Comparison of ENCODE assay signal across 9 mouse cellular contexts in genomic region chr16:33154992-33155391, GRCm38 (mm10). TPM values are rescaled to one million over a fixed set of nuclear protein-coding genes. Genes with fewer than 3 reads are reported as not detected.
A peak's percentile ranks its signal among the peaks of the same experiment; 100 is the strongest.
DNase-seq lines count a peak whose midpoint lies in the region; ATAC-seq and TF ChIP-seq lines count a peak whose summit lies in the region.
"Had no signal": no experiment of that assay in that cellular context is flagged by ENCODE, and none has a peak within 500 bp of the region (broad histone marks: within the 10 kb centered on the region; RNA-seq: fewer than 3 reads in every experiment).

No protein-coding gene starts in this region.

- peak; percentile 22 to 83; a peak in 3 of 4 replicates for TF ChIP-seq CTCF in CH12.LX (conservative IDR thresholded peaks at IDR 0.05 in 1 of 2, IDR thresholded peaks at IDR 0.05 in 1 of 2; ENCODE audit: low read depth in 2 of 2, low read length in 2 of 2)
- TF ChIP-seq CTCF in cortical plate, adult 2 months (IDR thresholded peaks at IDR 0.05; ENCODE audit: extremely low read depth, insufficient read depth, low read length), result peak; percentile 35; the same call in 1 of the 2 replicates

- H3K36me3 ChIP-seq in hindbrain, embryonic 14.5 days (replicated peaks; ENCODE audit: control insufficient read depth, insufficient read depth), result no peaks in the 10 kb centered on the region
- H3K36me3 ChIP-seq in hindbrain, embryonic 12.5 days, result no peaks in the 10 kb centered on the region
- H3K36me3 ChIP-seq in CH12.LX (replicated peaks in 1 of 2; ENCODE audit: control insufficient read depth in 1 of 2, insufficient read depth in 1 of 2, low read length in 1 of 2), result no peaks in the 10 kb centered on the region
- H3K36me3 ChIP-seq: neural tube, embryonic 13.5 days had no signal

- H3K9me3 ChIP-seq in hindbrain, embryonic 14.5 days (ENCODE audit: control insufficient read depth, low read length), result no peaks in the 10 kb centered on the region
- no peaks in the 10 kb centered on the region for H3K9me3 ChIP-seq in hindbrain, embryonic 12.5 days (replicated peaks)
- no peaks in the 10 kb centered on the region for H3K9me3 ChIP-seq in CH12.LX (replicated peaks; ENCODE audit: low read length)
- H3K9me3 ChIP-seq: neural tube, embryonic 13.5 days had no signal

- no peak for ATAC-seq in hindbrain, embryonic 14.5 days (ENCODE audit: low FRiP score)
- ATAC-seq in hindbrain, embryonic 12.5 days (ENCODE audit: low FRiP score), result no peak

- dilution Hi-C loops in CH12.LX (cut with MboI; ENCODE audit: extremely low pct_ligation_motif_present, extremely low pct_unique_long_range_greater_than_20kb, low sequenced_read_pairs), result no loop called here

- WGBS in hindbrain, embryonic 14.5 days, result 47% methylated on average over 4 of the region's 4 CpGs
- WGBS in hindbrain, embryonic 12.5 days, result 56% methylated on average over 4 of the region's 4 CpGs

- TF ChIP-seq POLR2A in CH12.LX (IDR thresholded peaks at IDR 0.05; ENCODE audit: low read depth, low read length), result no peak
- TF ChIP-seq POLR2A in cortical plate, adult 2 months (IDR thresholded peaks at IDR 0.05; ENCODE audit: extremely low read depth, insufficient read depth, low read length), result no peak

- H3K27ac ChIP-seq in hindbrain, embryonic 14.5 days, result no peak overlapping the region
- H3K27ac ChIP-seq in hindbrain, embryonic 12.5 days, result no peak overlapping the region
- H3K27ac ChIP-seq in CH12.LX (ENCODE audit: insufficient read depth, low read depth), result no peak overlapping the region
- no peak overlapping the region for H3K27ac ChIP-seq in cortical plate, adult 2 months (ENCODE audit: insufficient read depth, low read length)
- H3K27ac ChIP-seq: neural tube, embryonic 13.5 days had no signal

- no peaks in the 10 kb centered on the region for H3K4me1 ChIP-seq in hindbrain, embryonic 14.5 days (replicated peaks; ENCODE audit: control insufficient read depth, insufficient read depth, low read length)
- H3K4me1 ChIP-seq in hindbrain, embryonic 12.5 days, result no peaks in the 10 kb centered on the region
- peaks cover 12 to 15% of the 10 kb centered on the region in 2 experiments for H3K4me1 ChIP-seq in CH12.LX (ENCODE audit: control insufficient read depth in 1 of 2, insufficient read depth in 2 of 2)
- H3K4me1 ChIP-seq in cortical plate, adult 2 months (ENCODE audit: control insufficient read depth, insufficient read depth, low read length), result peaks cover 8% of the 10 kb centered on the region
- H3K4me1 ChIP-seq: neural tube, embryonic 13.5 days had no signal

- no peak overlapping the region for H3K4me2 ChIP-seq in hindbrain, embryonic 14.5 days (replicated peaks)
- no peak overlapping the region for H3K4me2 ChIP-seq in hindbrain, embryonic 12.5 days (replicated peaks)
- no peak overlapping the region for H3K4me2 ChIP-seq in CH12.LX (ENCODE audit: insufficient read depth, low read depth, poor library complexity, severe bottlenecking)
- H3K4me2 ChIP-seq: neural tube, embryonic 13.5 days had no signal

- peak; percentile 66 for TF ChIP-seq RAD21 in CH12.LX (IDR thresholded peaks at IDR 0.05; ENCODE audit: low read depth, low read length)

- peak; percentile 65 for DNase-seq in hindbrain, embryonic 14.5 days (ENCODE audit: low spot score)
- DNase-seq in 3T3-L1 (ENCODE audit: low read depth, low spot score) (peak; percentile 77), CH12.LX (ENCODE audit: extremely low read depth) (peak; percentile 74)
- peak; percentile 77 for DNase-seq in naive thymus-derived CD4-positive, alpha-beta T cell, adult 2 months (ENCODE audit: low read depth)
- DNase-seq in urinary bladder, postnatal 10 days (ENCODE audit: low spot score), result no peak
- no peak for DNase-seq in right cerebral cortex, adult 18-20 months

- no peak overlapping the region for H3K9ac ChIP-seq in hindbrain, embryonic 14.5 days
- H3K9ac ChIP-seq in hindbrain, embryonic 12.5 days, result no peak overlapping the region
- H3K9ac ChIP-seq in CH12.LX (ENCODE audit: insufficient read depth, low read depth), result no peak overlapping the region
- H3K9ac ChIP-seq: neural tube, embryonic 13.5 days had no signal

- TF ChIP-seq EP300 in CH12.LX (IDR thresholded peaks at IDR 0.05; ENCODE audit: low read length), result no peak

- no peaks in the 10 kb centered on the region for H3K79me2 ChIP-seq in CH12.LX (replicated peaks; ENCODE audit: control insufficient read depth, extremely low read depth, insufficient read depth, poor library complexity, severe bottlenecking)

- in situ Hi-C loops in CH12.LX (cut with MboI; ENCODE audit: low pct_ligation_motif_present, low pct_unique_long_range_greater_than_20kb, low sequenced_read_pairs), result loop anchor here (5.0 to 10.0 kb wide), 2 partner anchors 133 to 340 kb away; partner anchors contain the start of gene Smbd1

- no peak overlapping the region for H3K4me3 ChIP-seq in hindbrain, embryonic 14.5 days (replicated peaks; ENCODE audit: low read length)
- H3K4me3 ChIP-seq in hindbrain, embryonic 12.5 days, result no peak overlapping the region
- no peak overlapping the region for H3K4me3 ChIP-seq in CH12.LX (replicated peaks in 1 of 3; ENCODE audit: low read depth in 2 of 3, low read length in 2 of 3, poor library complexity in 1 of 3)
- H3K4me3 ChIP-seq in cortical plate, adult 2 months (ENCODE audit: insufficient read depth, low read length), result no peak overlapping the region
- H3K4me3 ChIP-seq: neural tube, embryonic 13.5 days had no signal

- no peaks in the 10 kb centered on the region for H3K27me3 ChIP-seq in hindbrain, embryonic 14.5 days (ENCODE audit: control insufficient read depth, insufficient read depth, low read length)
- no peaks in the 10 kb centered on the region for H3K27me3 ChIP-seq in hindbrain, embryonic 12.5 days
- H3K27me3 ChIP-seq in CH12.LX (replicated peaks), result peaks cover 2% of the 10 kb centered on the region
- H3K27me3 ChIP-seq: neural tube, embryonic 13.5 days had no signal

TF ChIP-seq in CH12.LX, 34 proteins besides CTCF, POLR2A, EP300 and RAD21:
- no peak for TF ChIP-seq ZNF384 (IDR thresholded peaks at IDR 0.05; ENCODE audit: low read depth, low read length)
- no peak for TF ChIP-seq USF1 (IDR thresholded peaks at IDR 0.05; ENCODE audit: low read depth, low read length)
- TF ChIP-seq NELFE (IDR thresholded peaks at IDR 0.05; ENCODE audit: low read depth, low read length), result no peak
- no peak for TF ChIP-seq RCOR1 (conservative IDR thresholded peaks at IDR 0.05; ENCODE audit: low read depth, low read length)
- no peak for TF ChIP-seq TBP (conservative IDR thresholded peaks at IDR 0.05; ENCODE audit: low read depth, low read length)
- no peak for TF ChIP-seq JUND (conservative IDR thresholded peaks at IDR 0.05; ENCODE audit: low read depth, low read length)
- no peak for TF ChIP-seq PAX5 (IDR thresholded peaks at IDR 0.05; ENCODE audit: low read length)
- TF ChIP-seq ETS1 (conservative IDR thresholded peaks at IDR 0.05; ENCODE audit: low read depth, low read length), result no peak
- TF ChIP-seq E2F4 (IDR thresholded peaks at IDR 0.05; ENCODE audit: insufficient replicate concordance, low read depth, low read length), result no peak
- no peak for TF ChIP-seq ZC3H11A (IDR thresholded peaks at IDR 0.05; ENCODE audit: low read depth, low read length)
- TF ChIP-seq MYC (IDR thresholded peaks at IDR 0.05; ENCODE audit: low read depth, low read length), result peak; percentile 95
- TF ChIP-seq HCFC1 (IDR thresholded peaks at IDR 0.05; ENCODE audit: low read depth, low read length), result no peak
- TF ChIP-seq MAFK (IDR thresholded peaks at IDR 0.05; ENCODE audit: insufficient replicate concordance, low read length), result no peak
- TF ChIP-seq BHLHE40 (IDR thresholded peaks at IDR 0.05; ENCODE audit: low read depth, low read length), result peak; percentile 86
- peak; percentile 75; the same call in 1 of the 2 replicates for TF ChIP-seq MAX (IDR thresholded peaks at IDR 0.05; ENCODE audit: low read length)
- TF ChIP-seq UBTF (IDR thresholded peaks at IDR 0.05; ENCODE audit: low read depth, low read length), result no peak
- no peak for TF ChIP-seq MAZ (IDR thresholded peaks at IDR 0.05; ENCODE audit: low read depth, low read length)
- TF ChIP-seq MEF2A (IDR thresholded peaks at IDR 0.05; ENCODE audit: borderline replicate concordance, low read depth, low read length), result no peak
- no peak for TF ChIP-seq NRF1 (IDR thresholded peaks at IDR 0.05; ENCODE audit: low read depth, low read length)
- TF ChIP-seq POLR2AphosphoS2 (IDR thresholded peaks at IDR 0.05; ENCODE audit: low read depth, low read length), result no peak
- TF ChIP-seq SIN3A (IDR thresholded peaks at IDR 0.05; ENCODE audit: low read length), result no peak
- no peak for TF ChIP-seq CHD2 (IDR thresholded peaks at IDR 0.05; ENCODE audit: low read length)
- no peak for TF ChIP-seq ELF1 (IDR thresholded peaks at IDR 0.05; ENCODE audit: low read depth, low read length)
- TF ChIP-seq ZMIZ1 (IDR thresholded peaks at IDR 0.05; ENCODE audit: low read depth, low read length), result no peak
- TF ChIP-seq USF2 (conservative IDR thresholded peaks at IDR 0.05; ENCODE audit: low read depth, low read length), result no peak
- TF ChIP-seq SMC3 (IDR thresholded peaks at IDR 0.05; ENCODE audit: low read depth, low read length), result peak; percentile 82
- TF ChIP-seq MXI1 (IDR thresholded peaks at IDR 0.05; ENCODE audit: low read depth, low read length), result no peak
- no peak for TF ChIP-seq TCF12 (IDR thresholded peaks at IDR 0.05; ENCODE audit: low read depth, low read length)
- TF ChIP-seq ZKSCAN1 (IDR thresholded peaks at IDR 0.05; ENCODE audit: borderline replicate concordance, low read depth, low read length), result no peak
- TF ChIP-seq IRF4 (IDR thresholded peaks at IDR 0.05; ENCODE audit: low read depth, low read length), result no peak
TF ChIP-seq in CH12.LX: peak in this region for 4.

RNA-seq across cellular contexts. Expression of gene Osbpl11, which starts 29.9 kb away (rescaled TPM):
- polyA plus RNA-seq in hindbrain, embryonic 14.5 days (2014; fragmentation: Nextera tagmentation; extraction: Ambion mirVana), result 18.0 and 20.9 TPM in 2 replicates
- polyA plus RNA-seq in hindbrain, embryonic 12.5 days (2016; fragmentation: Nextera tagmentation; extraction: Ambion mirVana), result 29.2 and 29.8 TPM in 2 replicates
- total RNA-seq in CH12.LX (2012; rRNA removed), result 12.9 and 13.8 TPM in 2 replicates
- total RNA-seq in CH12.LX (2014; rRNA removed), result 10.5 and 10.8 TPM in 2 replicates
- 11.4 and 12.1 TPM in 2 replicates for polyA plus RNA-seq in CH12.LX (2012; ENCODE audit: insufficient read length, low read depth)
- polyA plus RNA-seq in cortical plate, adult 2 months (2012; rRNA removed), result 9.9 and 10.5 TPM in 2 replicates

Comparison
In these comparisons a context has a peak if more than half of its experiments do, and no peak if none do; other contexts are left out.
1. DNase-seq: peak in hindbrain, embryonic 14.5 days (single experiment), 3T3-L1 (single experiment), CH12.LX (single experiment) and naive thymus-derived CD4-positive, alpha-beta T cell, adult 2 months (single experiment); none in urinary bladder, postnatal 10 days (single experiment) and right cerebral cortex, adult 18-20 months (single experiment).